Comparison of ENCODE assay signal across 17 mouse cellular contexts in the genomic region with DNA sequence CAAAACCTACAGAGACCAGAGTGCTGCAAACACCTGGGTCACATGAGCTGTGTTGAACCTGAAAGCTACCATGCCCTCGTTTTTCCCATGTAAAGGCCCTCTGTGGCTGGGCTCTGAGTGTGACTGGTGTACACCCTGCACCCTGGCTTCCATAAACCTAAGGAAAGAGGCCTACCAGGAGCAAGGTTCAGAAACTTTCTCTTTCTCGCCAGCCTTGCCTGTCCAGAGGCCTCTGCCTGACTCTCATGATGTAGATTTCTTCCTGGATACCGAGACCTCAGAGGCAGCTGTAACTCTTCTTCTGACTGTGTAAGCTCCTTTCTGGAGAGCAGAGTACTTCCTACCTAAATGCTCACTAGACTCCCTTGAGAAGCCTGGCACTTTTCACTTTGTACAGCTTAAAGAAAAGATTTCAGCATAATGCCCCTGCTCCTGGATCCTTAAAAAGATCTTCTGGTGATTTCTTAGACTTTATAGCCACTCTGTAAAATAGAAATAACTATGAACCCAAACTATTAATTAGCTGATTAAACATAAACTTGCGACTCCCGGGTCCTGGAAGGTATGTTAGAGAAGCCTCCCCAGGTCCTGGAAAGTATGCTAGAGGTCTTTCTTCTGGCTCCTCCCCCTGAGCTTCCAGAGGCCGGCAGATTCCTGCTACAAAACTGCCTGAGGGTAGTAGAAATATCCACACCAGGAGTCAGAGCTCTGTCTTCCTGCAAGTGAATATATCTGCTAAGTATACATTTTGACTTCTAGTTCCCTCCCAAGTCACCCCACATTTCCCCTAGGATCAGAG. TPM values are rescaled to one million over a fixed set of nuclear protein-coding genes. Genes with fewer than 3 reads are reported as not detected.
DNase-seq lines count a peak whose midpoint lies in the region; ATAC-seq and TF ChIP-seq lines count a peak whose summit lies in the region.
"Had no signal": no experiment of that assay in that cellular context is flagged by ENCODE, and none has a peak within 500 bp of the region (broad histone marks: within the 10 kb centered on the region; RNA-seq: fewer than 3 reads in every experiment).

No protein-coding gene starts in this region.

- peak overlapping the region; percentile 41 for H3K9ac ChIP-seq in kidney, embryonic 16.5 days (replicated peaks; ENCODE audit: low read length)
- H3K9ac ChIP-seq in stomach, embryonic 14.5 days (replicated peaks; ENCODE audit: low read depth, low read length): no peak overlapping the region
- H3K9ac ChIP-seq: lung, embryonic 14.5 days had no signal

- H3K4me3 ChIP-seq in embryonic fibroblast, embryonic 13.5 days (ENCODE audit: insufficient read depth, low read length): no peak overlapping the region
- H3K4me3 ChIP-seq in kidney, embryonic 16.5 days (ENCODE audit: low read length): no peak overlapping the region
- H3K4me3 ChIP-seq in stomach, embryonic 14.5 days (ENCODE audit: low read depth, low read length): no peak overlapping the region
- H3K4me3 ChIP-seq: left cerebral cortex, adult 2 months had no signal

- no peak for TF ChIP-seq CTCF in embryonic fibroblast, embryonic 13.5 days (IDR thresholded peaks at IDR 0.05; ENCODE audit: borderline replicate concordance, insufficient read depth, low read length)

- H3K9me3 ChIP-seq in kidney, embryonic 16.5 days (ENCODE audit: low read length): no peaks in the 10 kb centered on the region
- no peaks in the 10 kb centered on the region for H3K9me3 ChIP-seq in stomach, embryonic 14.5 days (ENCODE audit: control insufficient read depth, low read depth, low read length)

- H3K27ac ChIP-seq in embryonic fibroblast, embryonic 13.5 days (ENCODE audit: insufficient read depth, low read length): peak overlapping the region; percentile 23; the same call in 1 of the 2 replicates
- H3K27ac ChIP-seq in kidney, embryonic 16.5 days (ENCODE audit: low read length): peak overlapping the region; percentile 93
- H3K27ac ChIP-seq in stomach, embryonic 14.5 days (ENCODE audit: low read length): peak overlapping the region; percentile 52; the same call in 1 of the 2 replicates
- H3K27ac ChIP-seq: left cerebral cortex, adult 2 months had no signal

- 22% methylated on average over 6 of the region's 6 CpGs for WGBS in kidney, embryonic 16.5 days
- WGBS in stomach, embryonic 14.5 days: 18% methylated on average over 6 of the region's 6 CpGs

- ATAC-seq in kidney, embryonic 16.5 days (ENCODE audit: low FRiP score, low TSS enrichment): 0 out of 2 replicates have a peak, but pooled peaks have one; percentile 11
- ATAC-seq in stomach, embryonic 14.5 days (ENCODE audit: insufficient number of reproducible peaks, insufficient read depth, low FRiP score, low read depth): no peak
- ATAC-seq: CD4-positive, CD25-positive, alpha-beta regulatory T cell, adult 4 months had no signal

- TF ChIP-seq POLR2A in embryonic fibroblast, embryonic 13.5 days (IDR thresholded peaks at IDR 0.05; ENCODE audit: low read depth, low read length): no peak

- peak; percentile 65 for DNase-seq in kidney, adult 11 months
- DNase-seq in kidney, adult 18-20 months: no peak
- no peak for DNase-seq in cerebellum, adult 11-12 months
- no peak for DNase-seq in right cerebral cortex, postnatal 25 days
- no peak for DNase-seq in heart, postnatal 4 days
- DNase-seq: adrenal gland, adult 2 months; heart, adult 11 months; lung, embryonic 14.5 days; thymus, postnatal 25 days had no signal

- 0 out of 2 replicates have a peak overlapping the region, but pooled peaks have one; percentile 4 for H3K4me2 ChIP-seq in kidney, embryonic 16.5 days (replicated peaks; ENCODE audit: low read depth, low read length)
- no peak overlapping the region for H3K4me2 ChIP-seq in stomach, embryonic 14.5 days (replicated peaks; ENCODE audit: low read depth, low read length)
- H3K4me2 ChIP-seq: lung, embryonic 14.5 days had no signal

- 0 out of 2 replicates have a peak, but pooled peaks cover 5% of the 10 kb centered on the region for H3K36me3 ChIP-seq in kidney, embryonic 16.5 days (ENCODE audit: insufficient read depth, low read length)
- no peaks in the 10 kb centered on the region for H3K36me3 ChIP-seq in stomach, embryonic 14.5 days (ENCODE audit: control insufficient read depth, insufficient read depth, low read length)

- peaks cover 14% of the 10 kb centered on the region for H3K4me1 ChIP-seq in embryonic fibroblast, embryonic 13.5 days (ENCODE audit: control insufficient read depth, insufficient read depth, low read length)
- H3K4me1 ChIP-seq in kidney, embryonic 16.5 days (ENCODE audit: insufficient read depth, low read length): peaks cover 65% of the 10 kb centered on the region
- 0 out of 2 replicates have a peak, but pooled peaks cover 3% of the 10 kb centered on the region for H3K4me1 ChIP-seq in stomach, embryonic 14.5 days (ENCODE audit: control insufficient read depth, insufficient read depth, low read length)

- H3K27me3 ChIP-seq in kidney, embryonic 16.5 days (ENCODE audit: insufficient read depth, low read length): no peaks in the 10 kb centered on the region
- no peaks in the 10 kb centered on the region for H3K27me3 ChIP-seq in stomach, embryonic 14.5 days (ENCODE audit: control insufficient read depth, insufficient read depth, low read length)

RNA-seq across cellular contexts. Expression of a gene that starts 20.1 kb away (rescaled TPM):
- 0.79 and 0.92 TPM in 2 replicates for polyA plus RNA-seq in embryonic fibroblast, embryonic 13.5 days (2011; ENCODE audit: insufficient read length, low read depth, missing spikeins)
- 134 and 160 TPM in 2 replicates for polyA plus RNA-seq in kidney, embryonic 16.5 days (2015; fragmentation: Nextera tagmentation; extraction: Ambion mirVana)
- 0.09 and 0.67 TPM in 2 replicates for polyA plus RNA-seq in stomach, embryonic 14.5 days (2014; fragmentation: Nextera tagmentation; extraction: Ambion mirVana)
- not detected for total RNA-seq in heart, postnatal 4 days (2021)
- total RNA-seq: adrenal gland, adult 2 months; left cerebral cortex, adult 2 months had no signal
- polyA plus RNA-seq: adrenal gland, adult 2 months; CD4-positive, CD25-positive, alpha-beta regulatory T cell, adult 4 months; frontal cortex, adult 2 months; heart, postnatal 0 days; limb, embryonic 14.5 days; lung, embryonic 14.5 days had no signal

Comparison
In these comparisons a context has a peak if more than half of its experiments do, and no peak if none do; other contexts are left out.
1. H3K27ac ChIP-seq: peak in every context shown above with its lines; median percentile 93 in kidney, embryonic 16.5 days; 52 in stomach, embryonic 14.5 days; 23 in embryonic fibroblast, embryonic 13.5 days.
2. RNA of a gene that starts 20.1 kb away (polyA plus RNA-seq): 134 to 160 TPM in kidney, embryonic 16.5 days; 0.79 to 0.92 TPM in embryonic fibroblast, embryonic 13.5 days and 0.09 to 0.67 TPM in stomach, embryonic 14.5 days; every median in the first group is over 10 times any median in the second.